Mouse (Mus musculus) pancreas, adult 10 weeks (tissue): ENCODE measurements around the gene Farp1. TPM values are rescaled to one million over a fixed set of nuclear protein-coding genes. Genes with fewer than 3 reads are reported as not detected.

Experiments used
- polyA plus RNA-seq: library from polyadenylated mRNA; stranded (reverse); fragments of 350-450 nt; fragmentation: Illumina TruSeq; extraction: RNeasy Lipid Tissue Mini Kit (QIAGEN cat#74804); gene quantifications from one replicate; pipeline ENCODE4 v1.2.3, GENCODE M21; 2015; ENCODE audit warnings: low read depth, low replicate concordance; ENCODE audit not compliant: insufficient read depth

The Farp1 gene
- 7.0 TPM for polyA plus RNA-seq

GRCm38 (mm10) chr14:121034973-121035662, at the start of gene Farp1:
TSS of gene Farp1 (plus strand) at chr14:121035200.

Other genes with a start within 250 kb of the Farp1 start
- 9.5 TPM for gene Ipo5, start 124.0 kb upstream of the Farp1 start, polyA plus RNA-seq